Mouse (Mus musculus) CH12.LX (cell line): Measurements from ENCODE around the gene Fam172a. TPM values are rescaled to one million over a fixed set of nuclear protein-coding genes. Genes with fewer than 3 reads are reported as not detected.
A peak's percentile ranks its signal among the peaks of the same experiment; 100 is the strongest.

ENCODE experiments used
- DNase-seq: peaks from one replicate; pipeline ENCODE4 v3.0.0-alpha.2; 2013; ENCODE audit errors: extremely low read depth
- H3K27ac ChIP-seq: 2 replicates; pipeline ENCODE4 v1.5.1; 2012; ENCODE audit warnings: low read depth, mild to moderate bottlenecking, control low read depth, moderate library complexity; ENCODE audit not compliant: insufficient read depth
- H3K27me3 ChIP-seq: replicated peaks from 2 replicates; pipeline ENCODE3; 2012; ENCODE audit warnings: inconsistent platforms
- H3K36me3 ChIP-seq, 2 experiments: replicated peaks in 1 of 2; 2 replicates each; pipeline versions ENCODE3 to v1.6.1; 2012; ENCODE audit warnings: inconsistent platforms in 1 of 2, low read length in 1 of 2, mild to moderate bottlenecking in 1 of 2, mixed read lengths in 1 of 2, moderate library complexity in 1 of 2; ENCODE audit not compliant: control insufficient read depth in 1 of 2, insufficient read depth in 1 of 2
- H3K4me1 ChIP-seq, 2 experiments: 2 replicates each; pipeline ENCODE4 v1.6.1; 2012; ENCODE audit warnings: inconsistent platforms in 1 of 2, moderate library complexity in 1 of 2; ENCODE audit not compliant: insufficient read depth in 2 of 2, control insufficient read depth in 1 of 2
- H3K4me2 ChIP-seq: 2 replicates; pipeline ENCODE4 v1.6.1; 2012; ENCODE audit warnings: low read depth, mild to moderate bottlenecking, control low read depth; ENCODE audit not compliant: poor library complexity, insufficient read depth, severe bottlenecking
- H3K4me3 ChIP-seq, 3 experiments: fragments of 150-350 bp in 1 of 3; sonication (generic) in 1 of 3; replicated peaks in 1 of 3; 2 replicates each; pipeline versions ENCODE3 to v1.5.1; 2011 to 2012; ENCODE audit warnings: low read depth in 2 of 3, low read length in 2 of 3, mild to moderate bottlenecking in 2 of 3, moderate library complexity in 2 of 3, control low read depth in 1 of 3, improper control_type of control experiment in 1 of 3, inconsistent platforms in 1 of 3, mixed read lengths in 1 of 3; ENCODE audit not compliant: poor library complexity in 1 of 3
- H3K79me2 ChIP-seq: replicated peaks from 2 replicates; pipeline ENCODE4 v1.6.1; 2012; ENCODE audit warnings: mild to moderate bottlenecking, moderate library complexity; ENCODE audit not compliant: control insufficient read depth, poor library complexity, insufficient read depth, severe bottlenecking; ENCODE audit errors: extremely low read depth
- H3K9ac ChIP-seq: 2 replicates; pipeline ENCODE4 v1.6.1; 2012; ENCODE audit warnings: low read depth, mild to moderate bottlenecking, control low read depth, moderate library complexity; ENCODE audit not compliant: insufficient read depth
- H3K9me3 ChIP-seq: replicated peaks from 2 replicates; pipeline ENCODE3; 2012; ENCODE audit warnings: low read length, inconsistent platforms, mixed read lengths
- BHLHE40 ChIP-seq: IDR thresholded peaks from 2 replicates; pipeline ENCODE4 v1.6.1; 2011; ENCODE audit warnings: mild to moderate bottlenecking, low read depth, low read length, improper control_type of control experiment
- CHD1 ChIP-seq: IDR thresholded peaks from 2 replicates; pipeline ENCODE4 v1.6.1; 2012; ENCODE audit warnings: low read depth, low read length, improper control_type of control experiment, inconsistent platforms
- CHD2 ChIP-seq: IDR thresholded peaks from 2 replicates; pipeline ENCODE4 v1.6.1; 2011; ENCODE audit warnings: low read length, improper control_type of control experiment
- CTCF ChIP-seq, 2 experiments: IDR thresholded peaks in 1 of 2; conservative IDR thresholded peaks in 1 of 2; 2 replicates each; pipeline ENCODE4 v1.5.1; 2011 to 2012; ENCODE audit warnings: low read depth in 2 of 2, low read length in 2 of 2, improper control_type of control experiment in 1 of 2, inconsistent platforms in 1 of 2, mild to moderate bottlenecking in 1 of 2, moderate library complexity in 1 of 2
- E2F4 ChIP-seq: IDR thresholded peaks from 2 replicates; pipeline ENCODE4 v1.6.1; 2011; ENCODE audit warnings: low read depth, low read length, improper control_type of control experiment; ENCODE audit not compliant: insufficient replicate concordance
- ELF1 ChIP-seq: IDR thresholded peaks from 2 replicates; pipeline ENCODE4 v1.6.1; 2014; ENCODE audit warnings: low read depth, mild to moderate bottlenecking, inconsistent platforms, low read length, improper control_type of control experiment
- EP300 ChIP-seq: IDR thresholded peaks from 2 replicates; pipeline ENCODE4 v1.6.1; 2011; ENCODE audit warnings: low read length, improper control_type of control experiment
- ETS1 ChIP-seq: conservative IDR thresholded peaks from 2 replicates; pipeline ENCODE4 v1.6.1; 2012; ENCODE audit warnings: low read depth, mild to moderate bottlenecking, inconsistent platforms, low read length, improper control_type of control experiment, moderate library complexity
- GABPA ChIP-seq: IDR thresholded peaks from 2 replicates; pipeline ENCODE4 v1.6.1; 2012; ENCODE audit warnings: low read depth, low read length, improper control_type of control experiment, inconsistent platforms; ENCODE audit not compliant: insufficient replicate concordance
- HCFC1 ChIP-seq: IDR thresholded peaks from 2 replicates; pipeline ENCODE4 v1.6.1; 2012; ENCODE audit warnings: low read depth, mild to moderate bottlenecking, inconsistent platforms, low read length, improper control_type of control experiment
- IRF4 ChIP-seq: IDR thresholded peaks from 2 replicates; pipeline ENCODE4 v1.6.1; 2014; ENCODE audit warnings: low read depth, mild to moderate bottlenecking, inconsistent platforms, low read length, improper control_type of control experiment
- JUND ChIP-seq: conservative IDR thresholded peaks from 2 replicates; pipeline ENCODE4 v1.6.1; 2011; ENCODE audit warnings: low read depth, low read length, improper control_type of control experiment
- MAZ ChIP-seq: IDR thresholded peaks from 2 replicates; pipeline ENCODE4 v1.6.1; 2012; ENCODE audit warnings: low read depth, mild to moderate bottlenecking, inconsistent platforms, low read length, improper control_type of control experiment, moderate library complexity
- MXI1 ChIP-seq: IDR thresholded peaks from 2 replicates; pipeline ENCODE4 v1.6.1; 2011; ENCODE audit warnings: mild to moderate bottlenecking, low read depth, low read length, improper control_type of control experiment
- MYC ChIP-seq: IDR thresholded peaks from 2 replicates; pipeline ENCODE4 v1.6.1; 2011; ENCODE audit warnings: low read depth, mild to moderate bottlenecking, improper control_type of control experiment, low read length
- NELFE ChIP-seq: IDR thresholded peaks from 2 replicates; pipeline ENCODE4 v1.6.1; 2011; ENCODE audit warnings: low read depth, low read length, improper control_type of control experiment
- NRF1 ChIP-seq: IDR thresholded peaks from 2 replicates; pipeline ENCODE4 v1.6.1; 2014; ENCODE audit warnings: low read depth, mild to moderate bottlenecking, inconsistent platforms, low read length, improper control_type of control experiment, moderate library complexity
- PAX5 ChIP-seq: IDR thresholded peaks from 2 replicates; pipeline ENCODE4 v1.6.1; 2012; ENCODE audit warnings: low read length, inconsistent platforms, mixed read lengths
- POLR2A ChIP-seq: IDR thresholded peaks from 2 replicates; pipeline ENCODE4 v1.6.1; 2011; ENCODE audit warnings: low read depth, mild to moderate bottlenecking, improper control_type of control experiment, low read length
- RAD21 ChIP-seq: IDR thresholded peaks from 2 replicates; pipeline ENCODE4 v1.6.1; 2011; ENCODE audit warnings: low read depth, mild to moderate bottlenecking, low read length, improper control_type of control experiment, moderate library complexity
- SIN3A ChIP-seq: IDR thresholded peaks from 2 replicates; pipeline ENCODE4 v1.6.1; 2012; ENCODE audit warnings: low read length, improper control_type of control experiment, inconsistent platforms
- SMC3 ChIP-seq: IDR thresholded peaks from 2 replicates; pipeline ENCODE4 v1.6.1; 2011; ENCODE audit warnings: low read depth, low read length, improper control_type of control experiment
- TBP ChIP-seq: conservative IDR thresholded peaks from 2 replicates; pipeline ENCODE4 v1.6.1; 2011; ENCODE audit warnings: low read depth, low read length, improper control_type of control experiment
- UBTF ChIP-seq: IDR thresholded peaks from 2 replicates; pipeline ENCODE4 v1.6.1; 2012; ENCODE audit warnings: low read depth, mild to moderate bottlenecking, inconsistent platforms, low read length, improper control_type of control experiment, moderate library complexity
- USF1 ChIP-seq: IDR thresholded peaks from 2 replicates; pipeline ENCODE4 v1.6.1; 2014; ENCODE audit warnings: low read depth, mild to moderate bottlenecking, inconsistent platforms, low read length, improper control_type of control experiment
- USF2 ChIP-seq: conservative IDR thresholded peaks from 2 replicates; pipeline ENCODE4 v1.6.1; 2011; ENCODE audit warnings: low read depth, low read length, improper control_type of control experiment
- ZC3H11A ChIP-seq: IDR thresholded peaks from 2 replicates; pipeline ENCODE4 v1.6.1; 2012; ENCODE audit warnings: low read depth, mild to moderate bottlenecking, inconsistent platforms, low read length, improper control_type of control experiment
- ZKSCAN1 ChIP-seq: IDR thresholded peaks from 2 replicates; pipeline ENCODE4 v1.6.1; 2012; ENCODE audit warnings: low read depth, inconsistent platforms, low read length, improper control_type of control experiment, borderline replicate concordance
- ZMIZ1 ChIP-seq: IDR thresholded peaks from 2 replicates; pipeline ENCODE4 v1.6.1; 2012; ENCODE audit warnings: low read depth, mild to moderate bottlenecking, inconsistent platforms, low read length, improper control_type of control experiment
- dilution Hi-C: fragments of 300-500 bp; cut with MboI; formaldehyde crosslinking; loops from 2 replicates; pipeline ENCODE4 v1.14.3; 2020; ENCODE audit warnings: low sequenced_read_pairs; ENCODE audit not compliant: extremely low pct_unique_long_range_greater_than_20kb, extremely low pct_ligation_motif_present
- in situ Hi-C: fragments of 300-500 bp; cut with MboI; formaldehyde crosslinking; loops from 3 replicates; pipeline ENCODE4 v1.14.3; 2019; ENCODE audit warnings: low sequenced_read_pairs, low pct_ligation_motif_present, low pct_unique_long_range_greater_than_20kb, mixed read lengths
- polyA plus RNA-seq: library from polyadenylated mRNA; unstranded; fragments of >175 nt; gene quantifications from 2 replicates; pipeline ENCODE4 v1.2.1, GENCODE M21; 2012; ENCODE audit warnings: low read depth; ENCODE audit not compliant: insufficient read length
- total RNA-seq, 2 experiments: library from RNA; depleted of rRNA; stranded (reverse); fragments of 300-350 nt in 1 of 2; fragments of >200 nt in 1 of 2; gene quantifications; 2 replicates each; pipeline ENCODE4 v1.2.3; 2012 to 2014

Fam172a gene
- total and polyA plus RNA-seq, 3 experiments: 12.2 to 24.7 (median 16.9) TPM

DNA sequence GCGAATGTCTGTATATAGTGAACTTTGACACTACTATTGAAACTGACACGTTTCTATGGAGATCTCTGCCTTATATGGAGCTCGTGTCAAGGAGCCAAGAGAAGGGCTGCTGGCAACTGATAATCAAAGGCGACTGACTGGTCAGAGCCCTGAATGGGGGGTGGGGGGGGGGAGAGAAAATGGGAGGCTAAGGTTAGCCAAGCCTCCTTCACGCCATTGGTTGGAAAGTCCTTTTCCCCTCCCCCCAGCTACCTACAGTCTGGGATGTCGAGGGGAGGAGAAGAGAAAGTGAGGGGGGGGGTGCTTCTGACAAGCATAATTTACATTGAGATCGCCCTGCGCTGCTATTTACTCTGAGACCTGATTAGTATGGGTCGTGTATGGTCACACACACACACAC lies 498.6 kb downstream of the Fam172a start:
- TF ChIP-seq PAX5 (no peak), ZKSCAN1 (no peak), JUND (no peak), BHLHE40 (no peak), USF1 (no peak), E2F4 (no peak), UBTF (no peak), TBP (no peak), ELF1 (no peak), MXI1 (no peak), EP300 (no peak), SIN3A (no peak), ZMIZ1 (no peak), CHD2 (no peak), NELFE (no peak), NRF1 (no peak), POLR2A (no peak), ETS1 (no peak), ZC3H11A (no peak), GABPA (no peak)
- no peak overlapping the region for H3K9ac ChIP-seq
- H3K4me3 ChIP-seq: no peak overlapping the region
- dilution Hi-C loops (no loop called here), in situ Hi-C loops (no loop called here)
- no peaks in the 10 kb centered on the region for H3K36me3 ChIP-seq
- H3K9me3 ChIP-seq: peaks cover 11% of the 10 kb centered on the region
- no peak overlapping the region for H3K4me2 ChIP-seq
- no peaks in the 10 kb centered on the region for H3K4me1 ChIP-seq
- no peak overlapping the region for H3K27ac ChIP-seq
- no peak for DNase-seq
- H3K27me3 ChIP-seq: no peaks in the 10 kb centered on the region
- no peaks in the 10 kb centered on the region for H3K79me2 ChIP-seq

DNA sequence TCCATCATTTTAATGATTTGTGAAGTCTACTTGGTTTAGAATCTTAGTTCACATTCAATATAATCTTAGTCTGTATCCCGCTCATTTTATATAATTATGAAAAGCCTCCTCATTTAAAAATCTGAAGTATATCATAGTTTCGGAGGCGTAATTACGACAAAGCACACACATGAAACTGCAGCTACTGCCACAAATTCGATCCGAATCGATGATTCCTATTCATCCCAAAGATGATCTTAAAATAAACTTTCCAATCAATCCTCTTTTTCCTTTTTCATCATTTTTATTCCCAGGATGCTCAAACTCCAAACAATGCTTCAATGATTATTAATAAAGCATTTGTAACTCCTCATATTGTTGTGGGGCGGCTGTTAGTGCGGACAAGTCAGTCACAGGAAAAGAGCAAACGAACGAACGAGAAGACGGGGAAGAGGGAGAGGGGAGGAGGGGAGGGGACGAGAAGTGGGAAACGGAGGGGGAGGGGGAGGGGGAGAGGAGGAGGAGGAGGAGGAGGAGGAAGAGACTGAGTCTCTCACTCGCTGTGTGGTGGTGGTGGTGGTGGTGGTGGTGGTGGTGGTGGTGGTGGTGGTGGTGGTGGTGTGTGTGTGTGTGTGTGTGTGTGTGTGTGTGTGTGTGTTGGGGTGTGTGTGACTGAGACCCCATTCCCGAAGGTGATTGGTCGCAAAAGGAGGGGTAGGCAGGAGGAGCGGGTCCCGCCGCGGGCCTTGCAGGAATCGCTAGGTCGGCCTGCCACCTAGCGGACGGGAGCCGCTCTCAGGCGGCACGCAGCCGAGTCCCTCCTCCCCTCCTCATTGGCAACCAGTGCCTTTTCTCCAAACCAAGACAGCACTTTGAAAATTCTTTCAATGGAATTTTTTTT lies 499.4 kb downstream of the Fam172a start:
- no peak overlapping the region for H3K4me3 ChIP-seq
- H3K4me2 ChIP-seq: no peak overlapping the region
- no peaks in the 10 kb centered on the region for H3K4me1 ChIP-seq
- H3K36me3 ChIP-seq: no peaks in the 10 kb centered on the region
- no peak overlapping the region for H3K27ac ChIP-seq
- in situ Hi-C loops: no loop called here
- dilution Hi-C loops: no loop called here
- TF ChIP-seq RAD21: peak; percentile 61
- TF ChIP-seq EP300: no peak
- TF ChIP-seq IRF4: no peak
- no peak for TF ChIP-seq HCFC1
- no peak for TF ChIP-seq USF2
- peak; percentile 32 for TF ChIP-seq SMC3
- TF ChIP-seq POLR2A: no peak
- TF ChIP-seq UBTF: no peak
- no peak for TF ChIP-seq MAZ
- no peak for TF ChIP-seq MYC
- TF ChIP-seq ZKSCAN1: no peak
- no peak for TF ChIP-seq CHD2
- no peak for TF ChIP-seq BHLHE40
- TF ChIP-seq CHD1: no peak
- peak; percentile 25 to 58; a peak in 2 of 4 replicates for TF ChIP-seq CTCF (conservative IDR thresholded peaks at IDR 0.05 in 1 of 2, IDR thresholded peaks at IDR 0.05 in 1 of 2; ENCODE audit: low read depth in 2 of 2, low read length in 2 of 2)
- H3K9me3 ChIP-seq: peaks cover 11% of the 10 kb centered on the region
- H3K27me3 ChIP-seq: no peaks in the 10 kb centered on the region
- no peaks in the 10 kb centered on the region for H3K79me2 ChIP-seq
- H3K9ac ChIP-seq: no peak overlapping the region
- DNase-seq: peak; percentile 61
